Mouse (Mus musculus): Measurements from ENCODE around the gene Tcf7. TPM values are rescaled to one million over a fixed set of nuclear protein-coding genes. Genes with fewer than 3 reads are reported as not detected.

Tcf7 gene
- polyA plus RNA-seq, 2 experiments from 2014 or later: 227 to 315 TPM

DNA sequence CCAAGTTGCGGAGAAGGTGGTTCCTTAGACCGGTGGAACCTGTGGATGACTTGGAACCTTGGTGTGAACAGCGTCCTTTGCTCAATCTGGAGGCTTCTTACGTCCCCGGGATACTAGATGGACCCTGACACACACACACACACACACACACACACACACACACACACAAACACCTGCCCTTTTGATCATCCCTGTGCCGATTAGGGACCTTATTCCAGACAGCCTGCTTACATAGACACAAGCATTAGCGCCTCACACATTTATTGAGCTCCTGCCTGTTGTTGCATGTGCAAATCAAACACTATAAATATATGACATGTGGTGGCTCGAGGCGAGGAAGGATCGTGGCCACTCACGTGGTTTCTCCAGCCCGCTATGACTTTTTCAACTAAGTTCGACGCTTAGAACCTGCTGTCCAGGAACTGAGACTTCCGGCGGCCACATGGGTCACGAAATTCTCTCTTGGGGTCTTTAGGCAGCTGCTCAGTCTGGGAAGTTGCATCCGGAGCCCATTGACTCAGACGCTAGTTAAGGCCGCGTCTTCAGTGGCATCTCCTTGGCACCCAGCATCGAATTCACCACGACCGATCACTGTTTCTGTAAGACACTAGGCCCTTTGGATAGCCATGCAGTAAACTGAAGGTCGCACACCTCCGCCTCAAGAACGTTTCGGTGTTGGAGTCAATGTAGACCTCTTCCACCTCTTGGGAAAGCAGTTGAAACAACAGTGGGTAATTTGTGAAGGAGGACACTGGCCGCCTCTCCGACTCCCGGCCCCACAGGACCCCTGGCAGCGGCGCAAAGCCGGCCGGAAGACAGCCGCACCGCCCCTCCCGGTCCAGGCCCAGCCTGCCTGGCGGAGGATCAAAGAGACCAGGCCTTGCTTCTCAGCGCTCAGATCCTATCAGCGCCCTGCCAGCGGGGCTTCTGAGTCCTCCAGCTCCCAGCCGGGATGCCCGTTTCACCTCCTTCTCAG is 1.1 kb upstream of the Tcf7 start:
- peak; percentile 41 for ATAC-seq

DNA sequence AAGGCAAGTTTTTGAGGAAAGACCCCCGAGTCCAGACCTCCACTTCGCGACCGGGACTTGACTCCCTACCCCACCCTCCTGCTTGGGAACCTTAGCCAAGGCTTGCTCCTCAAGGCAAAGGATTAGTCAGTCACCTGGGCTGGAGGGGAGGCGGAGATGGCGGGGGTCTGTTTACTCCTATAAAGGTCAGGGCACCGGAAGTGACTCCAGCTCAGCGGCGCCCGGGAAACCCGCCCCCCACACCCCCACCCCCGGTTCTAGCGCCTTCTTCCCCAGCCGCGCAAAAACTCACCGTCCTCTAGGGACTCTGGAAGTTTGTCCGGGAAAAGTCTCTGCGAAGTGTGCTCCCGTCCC is 417 bp downstream of the Tcf7 start:
- ATAC-seq: peak; percentile 21

DNA sequence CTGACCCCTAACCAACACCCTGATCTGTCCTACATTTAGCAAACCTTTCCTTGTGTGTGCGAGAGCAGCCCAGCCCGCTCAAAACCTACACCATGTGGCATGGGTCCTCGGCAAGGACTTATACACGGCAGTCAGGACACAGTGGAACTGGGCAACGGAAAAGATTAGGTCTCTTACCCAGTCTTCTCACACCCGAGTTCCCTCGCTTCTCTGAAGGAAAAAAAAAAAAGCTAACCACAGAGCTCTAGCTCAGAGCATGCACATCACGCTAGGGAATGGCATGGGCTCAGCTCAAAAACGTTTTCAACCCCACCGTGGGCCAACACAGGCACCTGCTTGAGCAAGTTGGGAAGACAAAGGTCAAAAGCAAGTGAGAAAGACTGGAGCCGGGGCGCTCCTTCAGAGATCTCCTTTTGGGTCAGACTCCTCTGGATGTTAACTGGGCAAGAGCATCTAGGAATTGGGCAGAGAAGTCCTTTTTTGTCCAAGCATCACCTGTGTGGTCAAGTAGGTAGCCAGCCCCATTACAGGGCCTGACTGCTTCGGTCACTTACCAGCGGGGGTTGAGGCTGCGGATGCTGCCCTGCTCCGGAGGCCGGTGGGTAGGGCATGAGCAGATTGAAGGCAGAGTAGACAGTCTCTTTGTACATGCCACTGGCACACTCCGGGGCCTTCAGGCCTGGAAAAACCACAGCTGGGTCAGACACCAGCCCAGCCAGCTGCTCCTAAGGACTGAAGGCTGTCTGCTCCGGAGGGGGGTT is 1.1 kb downstream of the Tcf7 start:
- ATAC-seq: no peak

DNA sequence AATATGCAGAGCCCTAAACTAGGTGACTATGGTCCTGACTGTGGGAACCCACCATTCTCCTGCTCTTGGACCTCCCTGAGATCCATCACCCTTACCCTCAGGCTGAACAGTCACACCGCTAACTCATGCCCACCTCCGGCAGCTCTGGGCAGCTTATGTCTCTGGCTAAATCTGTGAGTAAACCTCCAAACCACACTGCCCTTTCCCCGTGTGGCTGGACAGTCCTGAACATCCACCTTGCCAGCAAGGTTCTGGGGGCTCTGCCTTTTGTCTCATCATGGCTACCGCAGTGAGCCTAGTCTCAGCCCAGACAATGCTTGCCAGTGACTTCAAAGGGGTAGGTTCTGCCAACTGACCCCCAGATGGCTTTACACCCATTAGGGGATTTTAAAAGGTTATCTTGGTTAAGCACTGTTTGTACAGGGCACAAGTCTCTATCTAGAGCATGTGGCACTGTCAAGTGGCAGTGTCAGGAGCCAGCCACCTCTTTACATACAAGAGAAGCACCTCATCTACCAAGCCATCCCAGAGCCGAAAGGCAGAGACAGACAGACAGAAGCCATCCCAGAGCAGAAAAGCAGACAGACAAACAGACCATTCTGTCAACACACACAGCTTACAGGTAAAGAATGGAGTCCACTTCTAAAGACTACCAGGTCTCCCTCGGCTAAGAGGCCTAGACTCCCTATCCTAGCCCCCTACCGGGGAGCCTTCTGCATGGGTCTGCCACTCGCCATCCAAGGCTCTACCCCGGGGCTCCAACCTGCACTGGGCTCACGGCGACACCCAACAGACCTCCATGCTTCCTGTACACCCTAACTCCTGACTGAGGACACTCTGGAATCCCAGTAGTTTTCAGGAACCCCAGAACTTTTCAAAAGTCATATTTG is 2.0 kb downstream of the Tcf7 start:
- peak; percentile 16 for ATAC-seq

DNA sequence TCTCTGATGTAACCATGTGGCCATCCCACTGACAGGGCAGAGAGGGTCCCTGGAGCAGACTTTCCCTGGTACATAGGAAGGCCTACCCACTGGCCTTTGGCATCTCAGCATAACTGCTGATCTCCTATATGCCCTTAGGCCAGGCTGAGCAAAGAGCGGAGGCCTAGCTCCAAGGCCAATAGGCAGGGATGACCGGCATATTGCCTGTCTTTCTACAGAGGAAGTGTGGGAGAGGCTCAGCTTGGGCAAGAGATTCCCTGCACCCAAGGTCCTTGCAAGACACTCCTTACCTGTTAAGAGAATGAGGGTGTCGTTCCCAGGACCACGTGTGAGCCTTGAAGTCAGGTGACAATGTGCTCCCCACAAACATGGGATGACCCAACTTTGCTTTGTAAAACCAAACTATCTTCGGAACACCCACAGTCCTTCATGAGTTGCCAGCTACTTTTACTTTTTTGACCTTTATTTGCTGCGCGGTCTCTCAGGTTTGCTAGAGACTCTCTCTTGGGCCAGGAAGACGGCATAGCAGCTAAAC is 3.1 kb downstream of the Tcf7 start:
- ATAC-seq: no peak

DNA sequence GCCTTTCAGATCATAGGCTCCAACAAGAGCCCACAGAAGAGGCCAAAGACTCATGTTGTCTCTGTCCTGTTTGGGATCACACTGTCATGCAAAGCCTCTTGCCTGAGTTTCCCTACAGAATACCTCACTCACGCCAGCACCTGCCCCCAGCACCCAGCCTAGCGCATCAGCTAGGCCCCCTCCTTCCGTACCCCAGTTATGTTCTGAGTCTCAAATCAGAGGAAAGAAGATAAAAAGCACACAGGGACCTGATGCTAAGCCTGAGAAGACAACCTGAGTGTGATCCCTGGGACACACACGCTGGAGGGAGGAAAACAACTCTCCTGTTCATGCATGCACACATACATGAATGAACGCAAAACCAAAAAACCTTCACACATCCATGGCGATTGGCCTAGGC is 3.8 kb downstream of the Tcf7 start:
- ATAC-seq: no peak

DNA sequence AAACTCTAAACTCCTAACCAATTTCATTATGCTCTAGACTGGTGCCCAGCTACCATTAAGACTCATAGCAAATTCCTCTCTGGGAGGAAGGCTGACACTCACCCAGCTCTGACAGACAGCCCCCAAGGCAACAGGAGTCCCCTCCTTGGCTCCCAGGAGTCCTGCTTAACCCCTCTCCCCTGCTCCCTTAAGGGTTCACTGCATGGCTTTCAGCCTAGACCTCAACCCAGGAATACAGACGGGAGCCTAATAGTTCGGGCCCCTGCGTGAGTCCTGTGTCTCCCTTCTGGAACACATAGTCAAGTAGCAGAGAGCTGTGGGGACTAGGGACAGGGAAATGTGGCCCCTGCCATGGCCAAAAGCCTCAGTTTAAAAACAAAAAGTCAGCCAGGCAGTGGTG is 4.7 kb downstream of the Tcf7 start:
- no peak for ATAC-seq

DNA sequence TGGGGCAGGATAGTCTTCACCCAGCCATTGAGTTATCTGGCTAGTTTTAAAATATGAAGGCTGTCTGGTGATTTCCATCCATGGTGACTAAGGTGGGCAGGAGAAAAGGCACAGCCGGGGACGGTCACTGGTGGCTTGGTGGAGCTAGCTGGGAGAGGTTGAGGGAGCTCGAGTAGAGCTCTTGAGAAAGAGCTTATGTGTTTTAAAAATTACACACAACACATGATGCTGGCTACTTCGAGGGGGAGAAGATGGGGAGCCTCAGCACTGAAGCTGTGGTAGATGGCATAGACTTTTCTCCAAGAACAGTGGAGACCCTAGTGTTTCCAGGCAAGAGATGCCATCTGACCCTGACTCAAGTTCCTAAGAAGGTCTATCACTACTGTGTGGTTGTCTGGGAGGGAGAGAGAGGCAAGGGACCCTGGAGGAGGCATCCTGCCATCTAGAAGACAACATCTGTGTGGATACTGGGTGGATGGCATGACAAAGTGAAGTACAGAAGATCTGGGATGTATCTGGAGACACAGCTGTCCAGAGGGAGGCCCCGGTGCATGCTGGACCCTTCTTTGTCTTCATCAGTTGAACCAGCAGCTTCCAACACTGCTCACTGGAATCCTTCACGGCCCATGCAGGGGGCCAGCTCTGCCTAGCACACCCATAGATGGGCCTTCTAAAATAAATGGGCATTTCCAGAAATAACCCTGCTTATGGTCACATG is 5.2 kb downstream of the Tcf7 start:
- ATAC-seq: no peak

DNA sequence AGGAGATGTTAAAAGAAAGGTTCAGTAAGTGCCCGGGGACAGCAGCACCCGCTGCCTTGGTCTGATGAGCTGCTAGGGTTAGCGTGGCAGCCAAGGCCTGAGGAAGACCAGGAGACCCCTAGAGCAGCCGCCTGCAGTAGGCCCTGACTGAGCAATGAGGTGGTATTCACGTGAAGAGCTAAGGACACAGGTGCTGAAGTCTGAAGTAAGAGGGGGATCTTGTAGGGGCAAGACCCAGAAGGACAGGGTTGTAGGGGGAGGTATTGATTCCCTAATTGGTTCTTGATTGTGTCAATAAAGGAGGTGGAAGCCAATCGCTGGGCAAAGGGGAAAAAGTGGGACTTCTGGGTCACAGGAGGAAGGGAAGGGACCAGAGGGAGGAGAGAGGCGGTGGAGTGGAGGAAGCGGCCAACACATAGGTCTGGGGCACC is 5.8 kb downstream of the Tcf7 start:
- ATAC-seq: no peak

DNA sequence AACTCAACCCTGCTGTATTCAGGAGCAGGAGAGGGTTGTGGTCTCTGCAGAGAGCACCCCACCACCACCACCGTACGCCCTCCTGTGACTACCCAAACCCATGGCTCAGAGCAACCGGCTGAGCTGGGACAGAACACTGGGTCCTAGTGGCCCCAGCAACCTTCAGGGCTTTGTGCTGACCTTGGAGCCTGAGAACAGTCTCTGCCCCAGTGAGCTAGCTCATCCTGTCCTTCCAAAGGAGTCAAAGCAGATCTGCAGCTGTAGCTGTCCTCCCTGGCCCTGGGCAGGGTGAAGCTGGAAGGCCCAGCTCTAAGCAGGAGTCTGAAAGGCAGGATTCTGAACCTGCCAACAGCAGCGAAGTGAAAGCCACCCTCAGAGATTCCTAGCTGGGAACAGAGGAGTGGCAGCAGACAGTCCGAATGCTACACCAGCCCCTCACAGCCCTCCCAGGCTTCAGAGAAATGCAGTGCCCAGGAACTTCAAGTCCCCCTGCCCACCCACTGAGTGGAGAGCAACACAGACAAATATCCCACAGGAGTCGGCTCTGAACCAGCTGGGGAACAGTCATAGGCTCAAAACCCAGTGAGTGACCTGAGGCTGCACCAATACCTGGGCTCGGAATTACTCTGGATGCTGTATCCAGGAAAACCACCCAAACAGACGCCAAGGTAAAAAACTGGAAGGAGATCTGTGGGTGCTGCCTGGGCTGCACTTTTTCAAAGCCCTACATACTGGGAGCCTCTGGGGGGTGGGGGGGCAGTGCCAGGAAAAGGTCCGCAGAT is 6.8 kb downstream of the Tcf7 start:
- no peak for ATAC-seq

DNA sequence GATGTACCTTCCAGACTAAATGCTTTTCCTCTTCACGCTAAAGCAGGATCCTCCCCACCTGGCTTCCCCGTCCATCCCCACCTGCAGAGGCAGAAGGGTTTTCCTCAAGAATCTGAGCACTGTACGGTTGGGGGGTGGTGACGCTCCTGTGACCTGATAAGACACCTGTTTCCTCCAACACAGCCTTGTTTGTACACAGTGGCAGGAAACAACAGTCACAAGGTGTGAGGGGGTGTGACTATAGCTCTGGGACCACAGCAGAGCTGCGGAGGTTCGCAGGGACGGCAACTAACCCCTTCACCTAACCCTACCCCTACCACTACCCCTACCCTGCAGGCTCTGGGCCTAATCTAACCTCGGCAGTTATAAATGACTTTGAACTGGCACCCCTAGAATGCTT is 7.4 kb downstream of the Tcf7 start:
- ATAC-seq: peak; percentile 76

DNA sequence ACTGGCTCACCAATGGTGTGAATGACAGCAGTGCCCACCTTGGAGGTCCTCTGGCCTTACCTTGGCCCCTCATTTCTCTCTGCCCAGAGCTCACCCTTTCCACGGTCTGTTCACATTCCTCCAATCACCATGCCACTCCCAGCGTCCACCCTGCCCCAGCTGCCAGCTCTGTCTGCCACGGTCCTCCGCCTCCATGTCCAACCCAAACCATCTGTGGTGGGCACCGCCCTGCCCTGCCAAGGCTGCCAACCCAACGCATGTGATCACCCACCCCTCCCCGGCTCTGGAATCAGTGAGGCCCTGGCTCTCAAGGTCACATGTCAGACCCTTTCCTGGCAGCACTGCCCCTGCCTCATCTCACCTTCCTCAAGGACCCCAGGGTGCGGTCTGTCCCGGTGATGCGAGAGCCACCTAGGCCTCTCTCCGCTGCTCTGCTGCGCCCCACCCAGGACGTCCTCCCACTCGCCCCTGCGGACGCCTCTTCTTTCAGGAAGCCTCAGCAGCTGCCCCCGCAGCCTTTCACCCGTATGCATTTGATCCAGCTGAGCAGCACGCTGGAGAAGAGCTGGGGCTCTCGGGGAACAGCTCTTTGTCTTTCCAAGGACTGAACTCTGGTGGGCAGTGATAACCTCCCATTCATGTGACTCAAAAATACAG is 8.2 kb downstream of the Tcf7 start:
- ATAC-seq: peak; percentile 9

DNA sequence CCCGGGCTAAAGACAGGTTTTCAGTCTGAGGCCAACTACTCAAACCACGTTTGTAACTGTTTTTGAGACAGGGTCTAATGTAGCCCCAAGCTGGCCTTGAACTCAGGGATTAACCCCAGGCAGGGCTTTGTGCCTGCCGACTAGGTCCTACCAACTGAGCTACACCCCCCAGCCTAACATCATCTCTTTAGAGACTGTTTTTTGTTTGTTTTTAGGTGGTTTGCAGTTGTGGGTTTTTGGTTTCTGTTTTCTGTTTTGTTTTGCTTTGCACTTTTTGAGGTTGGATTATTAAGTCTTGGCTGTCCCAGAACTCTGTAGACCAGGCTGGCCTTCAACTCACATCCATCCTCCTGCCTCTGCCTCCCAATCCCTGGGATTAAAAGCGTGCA is 8.9 kb downstream of the Tcf7 start:
- ATAC-seq: peak; percentile 36

DNA sequence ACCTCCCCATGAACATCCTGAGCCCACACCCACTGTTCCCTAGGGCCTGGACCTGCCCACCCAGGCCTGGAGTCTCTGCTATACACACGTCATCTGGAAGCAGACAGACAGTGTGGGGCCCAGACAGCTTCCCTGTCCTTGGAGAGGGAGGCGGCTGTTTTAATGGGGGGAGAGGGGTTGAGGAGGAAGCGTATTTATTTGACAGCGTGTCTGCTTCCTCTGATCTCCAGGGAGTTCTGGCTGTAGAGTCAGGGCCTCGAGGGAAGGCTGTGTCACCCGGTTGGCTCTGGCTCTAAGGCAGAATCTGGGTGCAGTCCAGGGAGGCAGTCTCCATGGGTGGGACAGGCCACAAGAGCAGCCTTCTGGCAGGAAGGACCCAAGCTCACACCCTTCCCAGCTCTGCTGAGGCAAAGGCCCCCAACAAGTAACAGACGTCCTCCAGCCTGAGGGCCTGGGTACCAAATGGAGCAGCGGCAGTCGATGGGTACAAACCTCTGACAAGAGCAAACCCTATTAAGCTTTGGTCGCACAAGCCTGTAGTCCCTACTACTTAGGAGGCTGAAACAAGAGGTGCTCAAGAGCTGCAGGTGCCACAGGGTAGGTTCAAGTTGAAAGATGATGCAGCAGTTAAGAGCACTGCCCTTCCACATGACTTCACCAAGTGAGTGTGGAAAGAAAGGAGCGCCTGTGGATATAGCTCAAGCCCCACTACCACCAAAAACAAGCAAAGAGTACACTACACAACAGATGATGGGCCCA is 9.5 kb downstream of the Tcf7 start:
- no peak for ATAC-seq

DNA sequence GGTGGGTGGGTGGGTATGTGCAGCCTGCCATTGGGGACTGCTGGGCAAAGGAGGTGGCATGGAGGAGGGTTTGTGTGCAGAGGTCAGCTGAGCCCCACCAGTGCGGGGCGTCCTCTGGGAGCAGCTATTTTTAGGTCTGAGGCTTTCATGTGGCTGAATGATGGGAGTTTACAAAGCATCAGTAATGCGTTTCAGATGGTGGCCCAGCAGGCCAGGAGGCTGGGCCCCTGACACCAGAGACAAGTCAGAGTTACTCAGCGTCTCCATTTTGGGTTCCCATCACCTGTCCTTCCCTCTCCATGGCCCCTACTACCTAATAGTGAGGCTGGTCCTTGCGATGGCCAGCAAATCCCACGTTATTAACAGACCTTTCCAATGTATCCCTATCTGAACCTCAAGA is 10.2 kb downstream of the Tcf7 start:
- ATAC-seq: no peak

DNA sequence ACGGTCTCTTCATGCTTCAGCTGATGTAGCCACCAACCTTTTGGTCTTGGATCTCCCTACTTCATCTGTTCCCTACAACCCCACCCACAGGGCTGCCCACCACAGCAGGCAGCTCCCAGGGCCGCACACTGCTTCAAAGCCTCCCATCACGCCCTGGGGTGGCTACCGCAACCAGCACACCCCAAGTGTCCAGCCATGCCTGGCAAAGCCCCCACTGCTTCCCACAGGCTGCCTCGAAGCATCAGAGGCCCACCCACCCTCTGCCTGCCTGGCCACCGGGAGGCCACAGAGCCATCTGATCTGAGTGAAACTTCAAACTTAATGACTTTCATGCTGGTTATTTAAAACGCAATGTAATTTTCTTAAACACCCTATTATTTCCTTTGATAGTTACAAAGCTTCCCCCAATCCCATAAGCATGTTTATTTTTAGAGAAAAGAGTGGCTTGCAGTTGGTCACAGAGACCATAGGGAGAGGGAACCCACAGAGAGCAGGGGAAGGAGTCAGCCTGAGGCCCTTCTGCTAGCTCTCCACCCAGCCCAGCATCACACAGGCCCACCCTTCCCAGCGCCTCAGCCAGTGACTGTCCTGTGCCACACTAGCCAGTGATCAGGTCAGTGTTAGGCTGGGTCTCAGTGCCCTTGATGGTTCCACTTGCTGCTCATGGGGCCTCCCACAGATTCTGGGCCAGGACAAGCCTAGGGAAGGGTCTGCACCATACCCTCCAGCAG is 10.9 kb downstream of the Tcf7 start:
- no peak for ATAC-seq

DNA sequence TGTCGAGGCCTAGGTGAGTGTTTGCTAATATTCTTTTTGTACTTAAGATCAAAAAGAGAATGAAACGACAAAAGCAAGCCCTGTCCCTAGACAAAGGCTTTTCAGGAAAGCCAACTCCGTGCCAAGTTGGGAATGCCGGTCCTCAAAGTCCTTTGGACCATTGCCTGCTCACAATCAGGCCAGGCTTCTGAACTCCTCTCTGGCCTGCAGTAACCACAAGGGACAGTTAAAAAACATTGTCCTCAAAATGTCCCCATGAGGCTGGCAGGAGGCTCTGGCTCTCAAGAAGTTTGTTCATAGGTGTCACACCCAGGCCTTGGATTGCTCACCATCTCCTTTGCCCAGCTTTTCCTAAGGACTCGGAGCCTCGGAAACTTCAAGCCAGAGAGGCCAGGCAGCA is 13.0 kb downstream of the Tcf7 start:
- no peak for ATAC-seq

DNA sequence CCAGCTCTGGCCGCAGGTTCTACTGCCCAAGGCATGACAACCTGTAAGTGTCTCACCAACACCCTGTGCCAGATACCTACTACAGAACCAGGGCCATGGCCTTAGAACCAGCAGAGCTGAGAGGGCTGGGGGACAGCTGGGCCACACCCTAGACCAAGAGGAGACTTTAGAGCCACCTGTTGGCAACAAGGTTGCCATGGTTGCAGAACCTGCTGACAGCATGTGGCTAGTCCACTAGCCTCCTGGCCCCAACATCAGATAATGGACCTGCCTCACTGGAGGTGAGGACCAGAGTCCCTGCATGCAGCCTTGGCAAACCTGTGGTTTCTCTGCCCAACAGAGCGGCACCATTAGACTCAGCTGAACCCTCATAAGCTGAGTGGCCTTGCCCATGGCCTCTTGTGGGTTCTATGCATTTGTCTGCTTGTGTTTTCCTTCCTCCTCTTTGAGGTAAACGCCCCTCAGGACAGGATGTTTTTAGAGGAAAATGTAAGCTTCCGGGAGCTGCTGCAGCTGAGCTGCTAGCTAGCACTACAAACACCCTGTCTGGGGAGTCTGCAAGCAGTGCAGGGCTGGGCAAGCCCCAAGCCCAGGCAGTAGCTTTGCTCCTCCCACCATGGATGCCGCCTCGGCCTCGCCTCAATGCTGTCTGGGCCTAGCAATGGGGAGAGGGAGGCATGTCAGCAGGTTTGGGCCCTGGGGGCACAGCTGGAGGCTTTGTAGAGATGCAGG is 14.5 kb downstream of the Tcf7 start:
- ATAC-seq: peak; percentile 59
